Mouse (Mus musculus) layer of hippocampus, adult 8-10 months (tissue): ENCODE results near the gene Pdgfc. TPM values are rescaled to one million over a fixed set of nuclear protein-coding genes. Genes with fewer than 3 reads are reported as not detected.

Source experiments
- DNase-seq, 2 experiments: peaks; one replicate each; pipeline ENCODE4 v3.0.0; 2022; ENCODE audit warnings: low spot score in 2 of 2
- total RNA-seq, 4 experiments: library from RNA; stranded (reverse); gene quantifications; 2 replicates each; pipeline ENCODE4 v1.2.4; 2022

Gene Pdgfc
- total RNA-seq, 4 experiments from 2014 or later, result 4.8 to 6.2 (median 5.7) TPM

GRCm38 (mm10) chr3:81150228-81150627, 114.0 kb downstream of the Pdgfc start:
- DNase-seq, result no peak

GRCm38 (mm10) chr3:81154420-81154819, 118.2 kb downstream of the Pdgfc start:
- DNase-seq, result no peak

- no peak for DNase-seq
Observed at GRCm38 (mm10) chr3:81160457-81161165, 124.4 kb downstream of the Pdgfc start.

GRCm38 (mm10) chr3:81162129-81162528, 125.9 kb downstream of the Pdgfc start:
- no peak for DNase-seq

GRCm38 (mm10) chr3:81164091-81164490, 127.9 kb downstream of the Pdgfc start:
- DNase-seq, result no peak

GRCm38 (mm10) chr3:81170073-81170809, 134.0 kb downstream of the Pdgfc start:
- no peak for DNase-seq

- DNase-seq, result no peak
Observed at GRCm38 (mm10) chr3:81174832-81175231, 138.6 kb downstream of the Pdgfc start.

GRCm38 (mm10) chr3:81181319-81182013, 145.2 kb downstream of the Pdgfc start:
- peak; percentile 9 to 13 for DNase-seq

- no peak for DNase-seq
Observed at GRCm38 (mm10) chr3:81196937-81197336, 160.7 kb downstream of the Pdgfc start.

- no peak for DNase-seq
Observed at GRCm38 (mm10) chr3:81197644-81198043, 161.4 kb downstream of the Pdgfc start.

GRCm38 (mm10) chr3:81200647-81201046, 164.4 kb downstream of the Pdgfc start:
- DNase-seq, result no peak

GRCm38 (mm10) chr3:81205201-81205600, 169.0 kb downstream of the Pdgfc start:
- DNase-seq, result no peak

- no peak for DNase-seq
Observed at GRCm38 (mm10) chr3:81208246-81208645, 172.0 kb downstream of the Pdgfc start.

- DNase-seq, result no peak
Observed at GRCm38 (mm10) chr3:81211147-81211546, 174.9 kb downstream of the Pdgfc start.

- no peak for DNase-seq
Observed at GRCm38 (mm10) chr3:81211666-81212065, 175.4 kb downstream of the Pdgfc start.

GRCm38 (mm10) chr3:81215547-81216118, 179.4 kb downstream of the Pdgfc start:
- DNase-seq, result no peak

- no peak for DNase-seq
Observed at GRCm38 (mm10) chr3:81221682-81222081, 185.5 kb downstream of the Pdgfc start.

- no peak for DNase-seq
Observed at GRCm38 (mm10) chr3:81228344-81228743, 192.1 kb downstream of the Pdgfc start.

- DNase-seq, result no peak
Observed at GRCm38 (mm10) chr3:81242697-81243590, 206.7 kb downstream of the Pdgfc start.

- no peak for DNase-seq
Observed at GRCm38 (mm10) chr3:81243591-81243990, 207.4 kb downstream of the Pdgfc start.

- DNase-seq, result no peak
Observed at GRCm38 (mm10) chr3:81262801-81263200, 226.6 kb downstream of the Pdgfc start.
